Mouse (Mus musculus) testis, adult 2 months (tissue): Measurements from ENCODE around the gene Gm37240. TPM values are rescaled to one million over a fixed set of nuclear protein-coding genes. Genes with fewer than 3 reads are reported as not detected.

Experiments
- H3K27ac ChIP-seq: fragments of 200-500 bp; 2 replicates; pipeline ENCODE4 v1.5.1; 2012; ENCODE audit warnings: low read depth, low read length; ENCODE audit not compliant: control insufficient read depth, insufficient read depth
- H3K27me3 ChIP-seq: fragments of 200-500 bp; 2 replicates; pipeline ENCODE4 v1.6.1; 2012; ENCODE audit warnings: mild to moderate bottlenecking, low read length, moderate library complexity; ENCODE audit not compliant: control insufficient read depth, insufficient read depth
- H3K36me3 ChIP-seq: fragments of 200-500 bp; 2 replicates; pipeline ENCODE4 v1.6.1; 2012; ENCODE audit warnings: mild to moderate bottlenecking, low read length; ENCODE audit not compliant: control insufficient read depth, insufficient read depth
- H3K4me1 ChIP-seq: fragments of 200-500 bp; 2 replicates; pipeline ENCODE4 v1.6.1; 2012; ENCODE audit warnings: low read length; ENCODE audit not compliant: control insufficient read depth, insufficient read depth
- H3K4me3 ChIP-seq: fragments of 200-500 bp; 2 replicates; pipeline ENCODE4 v1.5.1; 2012; ENCODE audit warnings: low read depth, mild to moderate bottlenecking, low read length, moderate library complexity, mixed read lengths; ENCODE audit not compliant: control insufficient read depth
- CTCF ChIP-seq: fragments of 200-500 bp; IDR thresholded peaks from 2 replicates; pipeline ENCODE4 v1.5.1; 2012; ENCODE audit warnings: low read depth, mild to moderate bottlenecking, inconsistent platforms, low read length, moderate library complexity; ENCODE audit not compliant: control insufficient read depth, insufficient read depth, insufficient replicate concordance
- POLR2A ChIP-seq: fragments of 200-500 bp; IDR thresholded peaks from 2 replicates; pipeline ENCODE4 v1.6.1; 2012; ENCODE audit warnings: low read depth, mild to moderate bottlenecking, inconsistent platforms, low read length, moderate library complexity; ENCODE audit not compliant: control insufficient read depth
- polyA plus RNA-seq: library from polyadenylated mRNA; depleted of rRNA; stranded (reverse); fragments of >200 nt; gene quantifications from 2 replicates; pipeline ENCODE4 v1.2.3, GENCODE M21; 2012

Gm37240 gene
- polyA plus RNA-seq, 1 experiment, result not detected

DNA sequence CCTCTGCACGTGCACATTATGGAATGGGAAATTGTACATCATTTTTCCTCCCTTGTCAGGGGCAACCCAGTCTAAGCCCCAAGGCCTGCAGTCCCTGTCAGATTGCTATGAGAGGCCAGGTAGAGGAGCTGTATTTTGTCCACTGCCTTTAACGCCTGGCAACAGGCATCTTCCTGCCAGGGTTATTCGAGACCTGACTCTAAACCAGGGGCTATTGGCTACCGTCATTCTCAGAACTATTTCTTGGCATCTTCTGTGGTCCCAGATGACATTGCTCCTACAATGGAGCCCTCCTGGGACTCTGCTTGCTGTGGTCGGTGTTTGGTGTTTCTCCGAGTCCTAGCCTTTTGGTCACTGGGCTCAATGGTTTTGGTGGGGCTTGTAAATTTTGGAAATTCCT lies 762.4 kb downstream of the Gm37240 start:
- Histone ChIP-seq H3K36me3 (no peaks in the 10 kb centered on the region), H3K27me3 (no peaks in the 10 kb centered on the region), H3K4me1 (no peaks in the 10 kb centered on the region), H3K4me3 (no peak overlapping the region), H3K27ac (no peak overlapping the region)
- no peak for TF ChIP-seq CTCF
- no peak for TF ChIP-seq POLR2A

DNA sequence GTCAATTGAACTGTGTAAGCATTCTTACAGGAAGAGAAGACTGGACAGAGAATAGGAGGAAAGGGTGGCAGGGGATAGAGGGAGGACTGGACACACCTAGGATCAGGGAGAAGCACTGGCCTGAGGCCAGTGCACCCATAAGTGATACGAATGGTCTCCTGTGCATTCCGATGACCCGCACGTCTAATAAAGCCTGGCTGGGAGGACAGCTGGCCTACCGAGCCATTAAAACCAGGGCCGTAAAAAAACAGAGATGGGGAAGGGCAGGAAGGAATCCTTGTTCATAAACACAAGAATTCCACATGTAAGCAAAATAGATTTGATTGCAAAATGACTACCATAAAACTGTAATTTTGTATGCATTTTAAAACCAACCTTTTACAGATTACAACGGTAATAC lies 762.9 kb downstream of the Gm37240 start:
- Histone ChIP-seq H3K4me3 (no peak overlapping the region), H3K27me3 (no peaks in the 10 kb centered on the region), H3K4me1 (no peaks in the 10 kb centered on the region), H3K36me3 (no peaks in the 10 kb centered on the region), H3K27ac (no peak overlapping the region)
- TF ChIP-seq POLR2A, result no peak
- TF ChIP-seq CTCF, result no peak

DNA sequence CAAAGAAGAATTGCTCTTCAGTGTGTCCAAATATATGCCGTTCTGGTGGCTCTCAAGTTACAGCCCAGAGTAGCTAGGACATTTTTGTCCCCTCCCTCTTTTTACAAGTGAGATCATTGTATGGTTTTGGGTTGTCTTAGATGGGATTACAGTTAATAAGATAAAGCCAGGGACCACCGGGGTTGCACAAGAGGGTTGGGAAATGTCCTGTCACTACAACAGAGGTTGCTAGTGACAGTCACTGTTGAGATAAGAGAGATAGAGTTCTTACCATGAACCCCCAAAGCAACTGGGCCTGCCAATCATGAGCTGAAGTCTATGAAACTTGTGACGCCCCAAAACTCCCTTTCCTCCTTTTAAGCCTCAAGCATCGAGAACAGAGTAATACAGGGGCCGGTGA lies 769.6 kb downstream of the Gm37240 start:
- no peaks in the 10 kb centered on the region for H3K36me3 ChIP-seq
- TF ChIP-seq CTCF (no peak), POLR2A (no peak)
- H3K27me3 ChIP-seq, result no peaks in the 10 kb centered on the region
- H3K4me3 ChIP-seq, result no peak overlapping the region
- H3K27ac ChIP-seq, result no peak overlapping the region
- H3K4me1 ChIP-seq, result no peaks in the 10 kb centered on the region

DNA sequence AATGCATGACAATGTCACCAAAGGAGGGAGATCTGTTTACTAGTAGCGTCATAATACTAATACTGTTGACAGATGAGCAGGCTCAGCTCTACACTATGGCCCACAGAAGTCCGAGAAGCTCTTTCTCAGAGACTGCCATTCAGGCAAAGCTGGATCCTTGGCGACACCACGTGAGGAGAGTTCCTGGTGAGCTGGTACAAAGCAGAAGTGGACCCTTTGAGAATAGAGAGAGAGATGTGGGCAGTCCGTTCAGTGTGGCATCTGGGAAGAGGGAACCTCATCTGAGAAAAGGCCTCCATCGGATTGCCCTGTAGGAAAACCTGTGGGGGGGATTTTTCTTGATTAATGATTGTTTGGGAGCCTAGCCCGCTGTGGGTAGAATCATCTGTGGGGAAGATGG lies 770.3 kb downstream of the Gm37240 start:
- TF ChIP-seq POLR2A (no peak), CTCF (no peak)
- H3K4me1 ChIP-seq, result no peaks in the 10 kb centered on the region
- no peak overlapping the region for H3K27ac ChIP-seq
- H3K36me3 ChIP-seq, result no peaks in the 10 kb centered on the region
- H3K27me3 ChIP-seq, result no peaks in the 10 kb centered on the region
- H3K4me3 ChIP-seq, result no peak overlapping the region

DNA sequence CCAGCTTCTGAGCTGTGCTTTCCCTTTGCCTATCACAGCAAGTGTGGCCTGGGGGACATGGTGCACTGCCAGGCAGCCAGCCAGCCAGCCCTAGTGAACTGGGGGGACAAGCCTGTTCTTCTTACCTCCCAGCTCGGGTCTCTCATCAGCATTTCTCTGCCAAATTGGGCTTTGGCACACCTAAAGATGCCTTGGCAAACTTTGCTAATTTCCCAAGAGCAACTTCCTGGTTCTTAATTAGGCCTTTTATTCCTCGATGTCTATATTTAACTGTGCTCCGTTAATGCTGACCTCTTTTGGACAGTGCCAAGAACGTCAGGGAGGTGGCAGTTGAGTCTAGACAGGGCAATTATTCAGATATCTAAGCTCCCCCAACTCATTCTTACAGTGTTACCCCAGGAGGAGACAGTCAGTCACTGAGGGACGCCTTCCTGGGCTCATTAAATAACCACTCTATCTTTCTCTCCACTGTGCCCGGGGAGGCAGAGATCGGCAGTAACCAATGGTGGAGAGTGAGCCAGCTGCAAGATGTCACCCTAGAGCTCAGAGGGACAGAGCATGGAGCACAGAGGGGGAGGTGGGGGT lies 771.3 kb downstream of the Gm37240 start:
- H3K27me3 ChIP-seq, result no peaks in the 10 kb centered on the region
- H3K27ac ChIP-seq, result no peak overlapping the region
- no peaks in the 10 kb centered on the region for H3K36me3 ChIP-seq
- no peak overlapping the region for H3K4me3 ChIP-seq
- H3K4me1 ChIP-seq, result no peaks in the 10 kb centered on the region
- TF ChIP-seq CTCF (no peak), POLR2A (no peak)

DNA sequence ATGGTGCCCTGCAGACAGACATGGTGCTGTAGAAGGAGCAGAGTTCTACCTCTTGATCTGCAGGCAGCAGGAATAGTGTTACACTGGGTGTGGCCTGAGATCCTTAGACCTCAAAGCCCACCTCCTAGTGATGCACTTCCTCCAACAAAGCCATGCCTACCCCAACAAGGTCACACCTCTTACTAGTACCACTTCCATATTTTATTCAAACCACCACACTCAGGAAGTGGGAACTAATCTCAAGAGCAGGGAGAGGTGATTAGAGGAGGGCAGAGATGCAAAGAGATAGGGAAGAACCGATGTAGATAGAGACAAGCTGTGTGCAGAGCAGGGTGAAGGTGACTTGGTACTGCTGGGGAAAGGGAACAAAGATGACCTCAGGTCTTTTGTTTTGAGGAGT lies 773.8 kb downstream of the Gm37240 start:
- Histone ChIP-seq H3K36me3 (no peaks in the 10 kb centered on the region), H3K4me1 (no peaks in the 10 kb centered on the region), H3K4me3 (no peak overlapping the region), H3K27me3 (no peaks in the 10 kb centered on the region), H3K27ac (no peak overlapping the region)
- no peak for TF ChIP-seq POLR2A
- TF ChIP-seq CTCF, result no peak

DNA sequence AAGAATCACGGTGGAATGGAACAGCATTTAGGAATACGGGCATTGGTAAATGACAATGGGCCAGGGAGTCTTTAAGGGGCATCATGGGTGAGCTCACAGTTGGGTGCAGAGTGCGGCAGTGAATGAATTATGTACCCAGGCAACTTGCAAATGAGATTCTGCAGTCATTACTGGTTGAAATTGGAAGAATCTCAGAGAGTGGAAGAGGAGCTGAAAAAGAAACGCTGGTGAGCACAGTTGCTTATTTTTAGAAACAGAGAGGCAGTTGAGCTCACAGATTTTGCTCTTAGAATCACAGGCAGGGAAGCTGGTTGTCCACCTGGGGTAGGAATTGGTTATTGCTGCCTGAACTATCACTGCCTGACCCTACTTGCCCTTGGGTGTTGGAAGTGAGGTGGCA lies 776.6 kb downstream of the Gm37240 start:
- no peaks in the 10 kb centered on the region for H3K27me3 ChIP-seq
- H3K27ac ChIP-seq, result no peak overlapping the region
- peaks cover 3% of the 10 kb centered on the region; the same call in 1 of the 2 replicates for H3K4me1 ChIP-seq
- H3K4me3 ChIP-seq, result no peak overlapping the region
- H3K36me3 ChIP-seq, result no peaks in the 10 kb centered on the region
- TF ChIP-seq POLR2A, result no peak
- TF ChIP-seq CTCF, result no peak

DNA sequence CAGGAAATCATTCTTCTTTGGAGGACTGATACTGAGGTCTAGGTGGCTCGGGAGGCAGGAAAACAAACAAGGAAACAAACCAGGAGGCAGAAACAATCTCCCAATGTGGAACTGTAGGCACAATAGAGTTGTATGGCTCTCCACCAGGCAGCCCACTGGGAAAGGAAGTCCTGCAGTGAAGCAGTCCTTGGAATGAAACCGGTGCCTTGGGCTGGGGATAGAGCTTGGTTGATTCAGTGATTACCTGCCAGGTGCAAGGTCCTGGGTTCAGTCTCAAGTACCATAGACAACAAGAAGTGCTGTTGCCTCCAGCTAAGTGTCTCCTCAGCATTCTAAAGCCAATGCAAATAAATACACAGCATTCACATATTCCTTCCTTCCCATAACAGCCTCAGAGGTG lies 778.1 kb downstream of the Gm37240 start:
- no peaks in the 10 kb centered on the region for H3K36me3 ChIP-seq
- peaks cover 3% of the 10 kb centered on the region; the same call in 1 of the 2 replicates for H3K4me1 ChIP-seq
- H3K4me3 ChIP-seq, result no peak overlapping the region
- no peaks in the 10 kb centered on the region for H3K27me3 ChIP-seq
- TF ChIP-seq POLR2A (no peak), CTCF (no peak)
- no peak overlapping the region for H3K27ac ChIP-seq
